Mouse (Mus musculus) cortical plate, adult 2 months (tissue): ENCODE measurements around the gene Gm32687. TPM values are rescaled to one million over a fixed set of nuclear protein-coding genes. Genes with fewer than 3 reads are reported as not detected.
"Not testable (repeated sequence)": the region's sequence is repeated elsewhere in the genome, so short reads cannot be mapped to it uniquely, and the experiment has no call there.

Experiments
- H3K27ac ChIP-seq: fragments of 200-500 bp; 2 replicates; pipeline ENCODE4 v1.5.1; 2012; ENCODE audit warnings: low read length, control low read depth, inconsistent platforms; ENCODE audit not compliant: insufficient read depth
- H3K4me1 ChIP-seq: fragments of 200-500 bp; 2 replicates; pipeline ENCODE4 v1.6.1; 2011; ENCODE audit warnings: low read length; ENCODE audit not compliant: control insufficient read depth, insufficient read depth
- H3K4me3 ChIP-seq: fragments of 200-500 bp; 2 replicates; pipeline ENCODE4 v1.5.1; 2011; ENCODE audit warnings: mild to moderate bottlenecking, low read length, control low read depth; ENCODE audit not compliant: insufficient read depth
- polyA plus RNA-seq: library from polyadenylated mRNA; depleted of rRNA; stranded (reverse); fragments of >200 nt; gene quantifications from 2 replicates; pipeline ENCODE4 v1.2.3, GENCODE M21; 2012; rRNA removed

Gene Gm32687
- polyA plus RNA-seq = 3.5 and 3.6 TPM in 2 replicates

GRCm38 (mm10) chr10:81863409-81864407, at the start of gene Gm32687:
Gene Gm32687 (plus strand): TSS chr10:81863934.
- H3K4me3 ChIP-seq = peak within 1 kb of the TSS; percentile 23; the same call in 1 of the 2 replicates
- H3K4me1 ChIP-seq = not testable (repeated sequence)

DNA sequence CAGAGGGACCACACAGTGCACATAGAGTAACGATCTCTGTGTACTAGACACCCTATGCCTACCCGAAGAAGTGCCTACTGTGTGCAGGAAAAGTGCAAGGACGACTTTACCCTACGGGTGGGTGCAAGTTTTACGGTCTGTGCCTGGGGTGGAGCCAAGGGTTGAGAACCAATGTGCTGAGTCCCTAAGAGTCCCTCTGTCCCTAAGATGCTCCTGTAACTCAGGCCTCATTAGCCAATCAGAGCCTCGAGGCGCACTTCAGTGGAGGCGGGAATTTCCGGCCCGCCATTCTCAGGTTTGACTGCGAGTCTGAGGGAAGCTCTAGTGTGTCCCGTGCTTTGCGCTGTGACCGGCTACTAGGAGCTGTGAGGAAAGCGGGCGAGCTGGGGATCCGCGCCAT, 17.5 kb upstream of the Gm32687 start:
- not testable (repeated sequence) for H3K4me1 ChIP-seq, H3K4me3 ChIP-seq, H3K27ac ChIP-seq

More at GRCm38 (mm10) chr10:81863409-81864407, at the start of gene Gm32687:
- not testable (repeated sequence) for H3K27ac ChIP-seq

DNA sequence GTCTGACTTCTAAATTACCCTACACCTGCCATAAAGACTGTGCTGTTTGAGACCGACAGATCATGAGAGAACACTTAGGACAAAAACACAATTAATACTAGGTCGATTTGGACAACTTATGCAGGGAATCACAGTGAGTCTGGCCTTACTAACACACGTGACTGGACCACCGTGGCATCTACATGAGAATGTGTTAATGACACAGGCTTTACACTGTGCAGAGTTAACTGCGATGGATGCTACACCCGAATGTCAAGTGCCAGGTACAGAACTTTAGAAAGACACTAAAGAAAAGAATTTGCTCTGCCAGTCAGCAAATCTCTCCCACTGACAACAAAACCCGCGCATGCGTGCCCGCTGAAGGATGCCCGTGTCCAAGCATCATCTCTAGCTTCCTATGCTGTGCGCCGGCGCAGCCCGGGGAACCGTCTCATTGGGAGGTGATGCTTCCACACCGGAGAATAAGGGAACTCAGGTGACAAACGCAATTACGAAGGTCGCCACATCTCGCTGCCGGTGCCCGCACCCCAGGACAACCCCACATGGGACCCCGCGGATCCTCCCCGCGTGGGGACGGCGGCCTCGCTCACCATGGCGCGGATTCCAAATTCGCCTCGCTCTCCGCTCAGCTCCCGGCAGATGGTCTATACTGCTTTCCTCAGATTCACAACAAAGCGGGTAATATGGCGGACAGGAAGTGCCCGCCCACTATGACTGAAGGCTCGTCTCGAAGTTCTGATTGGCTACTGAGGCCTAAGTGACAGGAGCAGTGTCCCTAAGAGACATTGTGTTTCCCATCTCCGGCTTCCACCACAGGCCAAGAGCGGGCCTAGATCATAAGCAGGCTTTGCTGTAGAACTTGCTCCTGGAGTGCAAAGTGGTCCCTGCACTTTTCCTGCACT, 66.4 kb downstream of the Gm32687 start, which contains the start of gene Zfp781:
TSS of gene Zfp781 (minus strand) at position 639 of the 902 bp plus-strand sequence.
- H3K4me3 ChIP-seq, H3K27ac ChIP-seq, H3K4me1 ChIP-seq: not testable (repeated sequence)

Other genes starting within 250 kb of the Gm32687 start
- 31.2 and 33.3 TPM in 2 replicates for gene Sirt6, start 236.1 kb upstream of the Gm32687 start, polyA plus RNA-seq
- 143 and 144 TPM in 2 replicates for gene Ankrd24, start 235.4 kb upstream of the Gm32687 start, polyA plus RNA-seq
- 3.1 and 3.3 TPM in 2 replicates for gene Gm10778, start 214.9 kb upstream of the Gm32687 start, polyA plus RNA-seq
- gene Zfp433, start 159.1 kb upstream of the Gm32687 start, polyA plus RNA-seq = 5.0 and 7.1 TPM in 2 replicates
- gene Gm3055, start 92.8 kb upstream of the Gm32687 start, polyA plus RNA-seq = 6.2 and 6.9 TPM in 2 replicates
- 0.49 and 0.65 TPM in 2 replicates for gene Gm4767, start 51.7 kb upstream of the Gm32687 start, polyA plus RNA-seq
- gene Zfp781, start 66.5 kb downstream of the Gm32687 start, polyA plus RNA-seq = 2.4 TPM in 2 replicates
- 6.1 and 6.8 TPM in 2 replicates for gene Zfp873, start 184.2 kb downstream of the Gm32687 start, polyA plus RNA-seq
- gene BC024063, start 219.4 kb downstream of the Gm32687 start, polyA plus RNA-seq = 1.5 and 1.7 TPM in 2 replicates